ENCODE assay signal across 17 mouse cellular contexts in genomic region chr3:32408811-32409273, GRCm38 (mm10). TPM values are rescaled to one million over a fixed set of nuclear protein-coding genes. Genes with fewer than 3 reads are reported as not detected.
DNase-seq lines count a peak whose midpoint lies in the region; ATAC-seq lines count a peak whose summit lies in the region.
"Had no signal": no experiment of that assay in that cellular context is flagged by ENCODE, and none has a peak within 500 bp of the region (broad histone marks: within the 10 kb centered on the region; RNA-seq: fewer than 3 reads in every experiment).

No protein-coding gene starts in this region.

- H3K9me3 ChIP-seq in embryonic facial prominence, embryonic 14.5 days (ENCODE audit: control insufficient read depth, low read length) = no peaks in the 10 kb centered on the region
- H3K9me3 ChIP-seq in embryonic facial prominence, embryonic 10.5 days = no peaks in the 10 kb centered on the region
- H3K9me3 ChIP-seq: heart, embryonic 15.5 days had no signal

- H3K4me1 ChIP-seq in embryonic facial prominence, embryonic 14.5 days (ENCODE audit: control insufficient read depth, insufficient read depth, low read length) = peaks cover 13% of the 10 kb centered on the region
- no peaks in the 10 kb centered on the region for H3K4me1 ChIP-seq in embryonic facial prominence, embryonic 10.5 days

- peak; percentile 16 for DNase-seq in embryonic facial prominence, embryonic 14.5 days (ENCODE audit: low spot score)
- no peak for DNase-seq in embryonic facial prominence, embryonic 10.5 days (ENCODE audit: low spot score)
- DNase-seq in CD4-positive helper T cell, adult 2 months (ENCODE audit: low read depth, low spot score) = peak; percentile 26
- DNase-seq in lung, postnatal 36 days = peak; percentile 89
- DNase-seq in frontal cortex, postnatal 36 days (ENCODE audit: low spot score in 2 of 2) = no peak
- DNase-seq in spleen, postnatal 4 days (ENCODE audit: low spot score in 2 of 2) = no peak
- no peak for DNase-seq in layer of hippocampus, adult 11-12 months (ENCODE audit: low spot score)
- DNase-seq: adrenal gland, postnatal 10 days; cerebellum, adult 11 months; embryo, embryonic 11 days; gastrocnemius, postnatal 14 days; kidney, postnatal 4 days had no signal

- H3K36me3 ChIP-seq in embryonic facial prominence, embryonic 14.5 days (ENCODE audit: control insufficient read depth, insufficient read depth, low read length) = no peaks in the 10 kb centered on the region
- no peaks in the 10 kb centered on the region for H3K36me3 ChIP-seq in embryonic facial prominence, embryonic 10.5 days (replicated peaks)
- H3K36me3 ChIP-seq: heart, embryonic 15.5 days had no signal

- ATAC-seq in embryonic facial prominence, embryonic 14.5 days (ENCODE audit: low read depth) = no peak
- peak; percentile 81 for ATAC-seq in granulocyte monocyte progenitor cell, adult 5-6 weeks (replicated peaks; ENCODE audit: poor library complexity, severe bottlenecking)
- ATAC-seq: hindbrain, postnatal 0 days; midbrain, embryonic 16.5 days had no signal

- H3K4me3 ChIP-seq in embryonic facial prominence, embryonic 14.5 days (ENCODE audit: low read depth, low read length) = no peak overlapping the region
- no peak overlapping the region for H3K4me3 ChIP-seq in embryonic facial prominence, embryonic 10.5 days
- H3K4me3 ChIP-seq: heart, embryonic 15.5 days had no signal

- H3K27ac ChIP-seq in embryonic facial prominence, embryonic 14.5 days (replicated peaks; ENCODE audit: low read depth, low read length) = no peak overlapping the region
- no peak overlapping the region for H3K27ac ChIP-seq in embryonic facial prominence, embryonic 10.5 days (replicated peaks)
- H3K27ac ChIP-seq: heart, embryonic 15.5 days; hindbrain, postnatal 0 days; liver, embryonic 14.5 days had no signal

- no peak overlapping the region for H3K4me2 ChIP-seq in embryonic facial prominence, embryonic 14.5 days (ENCODE audit: low read depth, low read length)
- H3K4me2 ChIP-seq: heart, embryonic 15.5 days had no signal

- WGBS in embryonic facial prominence, embryonic 14.5 days = 89% methylated on average over 3 of the region's 3 CpGs
- WGBS in embryonic facial prominence, embryonic 10.5 days = 92% methylated on average over 3 of the region's 3 CpGs

- no peak overlapping the region for H3K9ac ChIP-seq in embryonic facial prominence, embryonic 14.5 days (ENCODE audit: low read depth, low read length)
- H3K9ac ChIP-seq: heart, embryonic 15.5 days; liver, embryonic 14.5 days had no signal

- no peaks in the 10 kb centered on the region for H3K27me3 ChIP-seq in embryonic facial prominence, embryonic 14.5 days (replicated peaks; ENCODE audit: control insufficient read depth, insufficient read depth, low read length)
- no peaks in the 10 kb centered on the region for H3K27me3 ChIP-seq in embryonic facial prominence, embryonic 10.5 days (replicated peaks; ENCODE audit: low read depth, poor library complexity, severe bottlenecking)
- H3K27me3 ChIP-seq: heart, embryonic 15.5 days had no signal

RNA-seq across cellular contexts. Expression of gene Pik3ca, which starts 11.4 kb away (rescaled TPM):
- 13.8 and 15.5 TPM in 2 replicates for polyA plus RNA-seq in embryonic facial prominence, embryonic 14.5 days (2014; fragmentation: Nextera tagmentation; extraction: Ambion mirVana)
- polyA plus RNA-seq in embryonic facial prominence, embryonic 10.5 days (2016; fragmentation: Nextera tagmentation; extraction: Ambion mirVana) = 6.9 and 8.2 TPM in 2 replicates
- total RNA-seq in granulocyte monocyte progenitor cell, adult 5-6 weeks (2014; fragmentation: Nextera tagmentation) = 17.8 and 41.0 TPM in 2 replicates
- 21.0 and 25.3 TPM in 2 replicates for total RNA-seq in granulocyte monocyte progenitor cell, adult 5-6 weeks (2017)

RNA-seq across cellular contexts. Expression of gene Zmat3, which starts 43.0 kb away (rescaled TPM):
- 6.2 and 7.1 TPM in 2 replicates for polyA plus RNA-seq in embryonic facial prominence, embryonic 14.5 days (2014; fragmentation: Nextera tagmentation; extraction: Ambion mirVana)
- 5.2 and 6.1 TPM in 2 replicates for polyA plus RNA-seq in embryonic facial prominence, embryonic 10.5 days (2016; fragmentation: Nextera tagmentation; extraction: Ambion mirVana)
- 0.97 and 0.98 TPM in 2 replicates for total RNA-seq in granulocyte monocyte progenitor cell, adult 5-6 weeks (2014; fragmentation: Nextera tagmentation)
- under 0.01 and 0.22 TPM in 2 replicates for total RNA-seq in granulocyte monocyte progenitor cell, adult 5-6 weeks (2017)

Comparison
In these comparisons a context has a peak if more than half of its experiments do, and no peak if none do; other contexts are left out.
1. DNase-seq: peak in embryonic facial prominence, embryonic 14.5 days (single experiment), CD4-positive helper T cell, adult 2 months (single experiment) and lung, postnatal 36 days (single experiment); none in embryonic facial prominence, embryonic 10.5 days (single experiment), frontal cortex, postnatal 36 days (0 of 2), spleen, postnatal 4 days (0 of 2) and layer of hippocampus, adult 11-12 months (single experiment).